Mouse (Mus musculus) liver, embryonic 11.5 days (tissue): ENCODE measurements around the gene Araf. TPM values are rescaled to one million over a fixed set of nuclear protein-coding genes. Genes with fewer than 3 reads are reported as not detected.

Experiments
- ATAC-seq: fragments of 200-750 bp; cut with Nextera tagmentation; replicated peaks from 2 replicates; pipeline ENCODE4 v1.8.0; 2017; ENCODE audit warnings: moderate number of reproducible peaks, mild to moderate bottlenecking, moderate TSS enrichment, moderate library complexity; ENCODE audit not compliant: low FRiP score
- DNase-seq: peaks from one replicate; pipeline ENCODE4 v3.0.0-alpha.2; 2017; ENCODE audit warnings: low spot score
- H3K27ac ChIP-seq: fragments of 300-500 bp; sonication (generic); 2 replicates; pipeline ENCODE4 v1.5.1; 2014; ENCODE audit warnings: mild to moderate bottlenecking, low read depth, low read length, control low read depth
- H3K27me3 ChIP-seq: fragments of 300-500 bp; sonication (generic); replicated peaks from 2 replicates; pipeline ENCODE4 v1.6.1; 2014; ENCODE audit warnings: low read length, mixed read lengths; ENCODE audit not compliant: control insufficient read depth, insufficient read depth
- H3K36me3 ChIP-seq: fragments of 300-500 bp; sonication (generic); 2 replicates; pipeline ENCODE4 v1.6.1; 2014; ENCODE audit warnings: mild to moderate bottlenecking, low read length, moderate library complexity, mixed read lengths; ENCODE audit not compliant: control insufficient read depth, insufficient read depth
- H3K4me1 ChIP-seq: fragments of 300-500 bp; sonication (generic); replicated peaks from 2 replicates; pipeline ENCODE4 v1.6.1; 2014; ENCODE audit warnings: low read length, mixed read lengths; ENCODE audit not compliant: control insufficient read depth, insufficient read depth
- H3K4me2 ChIP-seq: fragments of 300-500 bp; sonication (generic); 2 replicates; pipeline ENCODE4 v1.6.1; 2014; ENCODE audit warnings: mild to moderate bottlenecking, control low read depth, moderate library complexity
- H3K4me3 ChIP-seq: fragments of 300-500 bp; sonication (generic); 2 replicates; pipeline ENCODE4 v1.5.1; 2014; ENCODE audit warnings: low read depth, low read length, control low read depth
- H3K9ac ChIP-seq: fragments of 300-500 bp; sonication (generic); 2 replicates; pipeline ENCODE4 v1.6.1; 2014; ENCODE audit warnings: low read depth, low read length, control low read depth
- H3K9me3 ChIP-seq: fragments of 300-500 bp; sonication (generic); 2 replicates; pipeline ENCODE4 v1.6.1; 2016; ENCODE audit warnings: low read length, inconsistent platforms, mixed read lengths; ENCODE audit not compliant: control insufficient read depth
- WGBS: fragments of 180-500 bp; shearing (Covaris S2); extraction: QIAGEN DNeasy Blood & Tissue Kit; methylation state at CpG from one replicate; pipeline ENCODE4 v1.1.7; 2014; 5-methylcytosine and 5-hydroxymethylcytosine counted together
- polyA plus RNA-seq: library from polyadenylated mRNA; unstranded; fragments of >200 nt; fragmentation: Nextera tagmentation; extraction: Ambion mirVana; gene quantifications from 2 replicates; pipeline ENCODE4 v1.2.1, GENCODE M21; 2014

Gene Araf
- polyA plus RNA-seq, 1 experiment from 2014 or later: 83.7 TPM

- H3K9me3 ChIP-seq: no peaks in the 10 kb centered on the region
- H3K27ac ChIP-seq: no peak overlapping the region
- no peaks in the 10 kb centered on the region for H3K27me3 ChIP-seq
- no peak for ATAC-seq
- peaks cover 6% of the 10 kb centered on the region; the same call in 1 of the 2 replicates for H3K4me1 ChIP-seq
- 36% methylated on average over 28 of the region's 29 CpGs for WGBS
- no peak for DNase-seq
- no peaks in the 10 kb centered on the region for H3K36me3 ChIP-seq
- H3K9ac ChIP-seq: no peak overlapping the region
- H3K4me2 ChIP-seq: no peak overlapping the region
- H3K4me3 ChIP-seq: no peak overlapping the region
Measured at GRCm38 (mm10) chrX:20862105-20863065, 64.8 kb downstream of the Araf start.

DNA sequence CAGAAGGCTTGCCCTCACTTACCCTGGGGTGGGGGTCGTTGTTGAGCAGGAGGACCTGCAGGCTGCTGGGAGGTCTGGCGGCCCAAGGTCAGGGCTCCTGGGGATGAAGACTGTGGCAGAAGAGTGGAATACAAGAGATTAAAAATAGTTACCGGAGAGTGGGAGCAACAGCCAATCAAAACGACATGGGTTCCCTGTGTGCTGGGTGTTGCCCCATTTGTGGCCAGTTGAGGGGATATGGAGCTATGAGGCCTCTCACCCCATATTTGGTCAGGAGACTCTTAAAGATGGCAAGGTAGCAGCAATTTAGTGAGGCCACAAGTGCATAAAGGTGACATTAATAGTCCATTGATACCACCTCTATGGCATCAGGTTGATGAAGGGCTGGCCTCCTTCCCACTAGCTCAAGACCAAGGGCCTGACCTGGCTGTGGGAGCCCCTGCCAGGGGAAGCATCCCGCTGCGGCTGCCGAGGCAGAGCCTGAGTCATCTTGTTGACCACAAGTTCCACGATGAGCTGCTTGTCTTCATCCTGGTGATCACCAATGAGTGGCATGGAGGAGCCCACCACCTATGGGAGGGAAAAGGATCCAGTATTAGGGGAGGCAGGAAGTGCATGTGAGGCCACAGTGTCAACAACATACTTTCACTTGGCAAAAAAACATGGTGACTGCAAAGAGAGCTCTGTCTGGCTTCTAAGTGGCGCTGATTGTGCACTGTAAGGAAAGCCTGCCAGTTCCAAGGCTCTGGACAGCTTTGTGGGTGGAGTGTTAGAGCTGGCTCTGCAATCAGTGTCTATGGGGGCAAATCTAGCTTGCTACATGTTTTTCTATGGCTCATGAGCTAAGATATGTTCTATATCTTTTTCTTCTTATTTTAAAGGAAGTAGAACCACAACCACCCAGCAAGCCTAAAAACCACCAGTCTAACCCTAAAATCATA lies 65.8 kb downstream of the Araf start:
- ATAC-seq (no peak), DNase-seq (no peak)
- no peak overlapping the region for H3K4me2 ChIP-seq
- no peak overlapping the region for H3K4me3 ChIP-seq
- no peaks in the 10 kb centered on the region for H3K27me3 ChIP-seq
- no peak overlapping the region for H3K9ac ChIP-seq
- no peak overlapping the region for H3K27ac ChIP-seq
- H3K9me3 ChIP-seq: no peaks in the 10 kb centered on the region
- H3K4me1 ChIP-seq: peaks cover 6% of the 10 kb centered on the region; the same call in 1 of the 2 replicates
- WGBS: 61% methylated on average over 9 of the region's 9 CpGs
- no peaks in the 10 kb centered on the region for H3K36me3 ChIP-seq

DNA sequence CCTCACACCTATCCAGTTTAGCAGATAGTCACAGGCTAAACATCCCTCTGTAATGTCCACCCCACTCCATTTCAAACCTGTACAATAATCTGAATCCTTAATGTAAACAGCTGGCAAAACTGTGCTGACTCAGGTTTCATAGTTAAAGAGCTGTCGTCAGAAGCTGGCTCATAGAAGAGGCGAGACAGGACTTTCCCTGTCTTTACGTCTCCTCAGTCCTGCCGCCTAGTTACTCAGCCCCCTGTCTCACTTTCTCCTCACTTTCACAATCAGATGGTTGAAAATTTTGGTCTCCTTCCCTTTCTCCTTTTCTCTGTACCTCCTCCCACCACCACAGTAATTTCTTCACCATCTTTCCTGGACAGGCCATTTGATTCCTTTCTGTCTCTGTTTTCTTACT lies 70.5 kb downstream of the Araf start:
- Histone ChIP-seq H3K4me3 (no peak overlapping the region), H3K27ac (no peak overlapping the region), H3K9me3 (no peaks in the 10 kb centered on the region), H3K9ac (no peak overlapping the region), H3K4me2 (no peak overlapping the region), H3K4me1 (no peaks in the 10 kb centered on the region), H3K36me3 (no peaks in the 10 kb centered on the region), H3K27me3 (0 out of 2 replicates have a peak, but pooled peaks cover 2% of the 10 kb centered on the region)
- DNase-seq: no peak
- 49% methylated on average over 4 of the region's 4 CpGs for WGBS
- ATAC-seq: no peak

DNA sequence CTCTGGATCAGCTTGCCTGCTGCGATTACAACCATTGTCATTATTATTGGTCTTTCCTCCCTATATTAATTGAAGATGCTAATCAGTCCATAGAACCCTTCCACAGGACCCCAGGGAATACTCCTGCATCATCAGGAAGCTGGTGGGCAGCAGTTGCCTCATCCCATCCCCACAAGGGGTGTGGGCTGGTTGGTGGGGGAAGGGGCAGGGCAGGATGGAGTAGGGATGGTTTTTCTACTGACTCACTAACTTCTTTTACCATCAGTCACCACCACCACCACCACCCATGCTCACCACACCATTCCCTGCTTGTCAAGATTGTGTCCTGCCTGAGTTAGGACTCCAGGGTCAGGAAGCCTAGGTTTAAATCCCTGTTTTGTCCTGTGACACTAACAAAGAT lies 71.6 kb downstream of the Araf start:
- WGBS: 74% methylated on average over 1 of the region's 1 CpGs
- H3K4me1 ChIP-seq: no peaks in the 10 kb centered on the region
- H3K4me2 ChIP-seq: no peak overlapping the region
- DNase-seq (no peak), ATAC-seq (no peak)
- no peaks in the 10 kb centered on the region for H3K9me3 ChIP-seq
- H3K27me3 ChIP-seq: 0 out of 2 replicates have a peak, but pooled peaks cover 2% of the 10 kb centered on the region
- H3K27ac ChIP-seq: no peak overlapping the region
- H3K4me3 ChIP-seq: no peak overlapping the region
- H3K36me3 ChIP-seq: no peaks in the 10 kb centered on the region
- H3K9ac ChIP-seq: no peak overlapping the region

GRCm38 (mm10) chrX:20869962-20870513 lies 72.4 kb downstream of the Araf start, which contains the start of gene Timp1:
Timp1 (plus strand) TSS chrX:20870166.
- no peak within 1 kb of the TSS for H3K9ac ChIP-seq

GRCm38 (mm10) chrX:20872928-20873500 lies 75.4 kb downstream of the Araf start:
- no peak overlapping the region for H3K4me2 ChIP-seq
- H3K27ac ChIP-seq: no peak overlapping the region
- no peak for DNase-seq
- no peaks in the 10 kb centered on the region for H3K9me3 ChIP-seq
- H3K27me3 ChIP-seq: 0 out of 2 replicates have a peak, but pooled peaks cover 2% of the 10 kb centered on the region
- 30% methylated on average over 11 of the region's 11 CpGs for WGBS
- H3K4me3 ChIP-seq: no peak overlapping the region
- H3K36me3 ChIP-seq: no peaks in the 10 kb centered on the region
- no peak overlapping the region for H3K9ac ChIP-seq
- H3K4me1 ChIP-seq: no peaks in the 10 kb centered on the region
- no peak for ATAC-seq

More at GRCm38 (mm10) chrX:20869962-20870513, 72.4 kb downstream of the Araf start, which contains the start of gene Timp1:
- DNase-seq (no peak), ATAC-seq (peak; percentile 60; the same call in 1 of the 2 replicates)
- Histone ChIP-seq H3K9me3 (no peaks in the 10 kb centered on the region), H3K27me3 (0 out of 2 replicates have a peak, but pooled peaks cover 2% of the 10 kb centered on the region), H3K4me1 (no peaks in the 10 kb centered on the region), H3K27ac (no peak within 1 kb of the TSS), H3K4me2 (peak within 1 kb of the TSS; percentile 43), H3K4me3 (peak within 1 kb of the TSS; percentile 30), H3K36me3 (no peaks in the 10 kb centered on the region)
- 16% methylated on average over 18 of the region's 18 CpGs for WGBS

- Histone ChIP-seq H3K4me2 (no peak overlapping the region), H3K9ac (no peak overlapping the region), H3K27me3 (no peaks in the 10 kb centered on the region), H3K4me3 (no peak overlapping the region), H3K27ac (no peak overlapping the region), H3K9me3 (no peaks in the 10 kb centered on the region), H3K4me1 (no peaks in the 10 kb centered on the region), H3K36me3 (no peaks in the 10 kb centered on the region)
- WGBS: 70% methylated on average over 3 of the region's 3 CpGs
- no peak for ATAC-seq
- no peak for DNase-seq
Measured at GRCm38 (mm10) chrX:20875241-20875640, 77.6 kb downstream of the Araf start.

DNA sequence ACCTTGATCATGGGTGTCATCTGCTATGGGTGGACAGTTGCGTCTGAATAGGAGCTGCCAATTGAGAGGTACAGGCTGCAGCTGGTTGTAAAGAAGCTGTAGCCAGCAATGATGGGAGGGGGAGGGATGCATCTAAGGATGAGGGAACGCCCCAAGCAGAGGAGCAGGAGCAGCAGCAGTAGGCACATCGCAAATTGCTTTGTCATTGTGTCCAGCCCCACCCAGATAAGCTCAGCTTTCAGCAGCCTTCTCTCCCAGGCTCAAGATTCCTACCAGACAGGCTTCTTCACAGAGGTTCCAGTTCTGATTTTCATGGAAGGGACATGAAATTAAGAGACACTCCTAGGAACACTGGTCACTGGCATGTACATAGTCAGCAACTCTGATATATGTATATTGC lies 112.5 kb downstream of the Araf start:
- H3K4me1 ChIP-seq: no peaks in the 10 kb centered on the region
- no peaks in the 10 kb centered on the region for H3K27me3 ChIP-seq
- ATAC-seq (no peak), DNase-seq (no peak)
- WGBS: 44% methylated on average over 3 of the region's 3 CpGs
- no peak overlapping the region for H3K4me3 ChIP-seq
- no peak overlapping the region for H3K9ac ChIP-seq
- no peak overlapping the region for H3K27ac ChIP-seq
- no peak overlapping the region for H3K4me2 ChIP-seq
- no peaks in the 10 kb centered on the region for H3K9me3 ChIP-seq
- H3K36me3 ChIP-seq: no peaks in the 10 kb centered on the region
